Mouse (Mus musculus) thymus, adult 2 months (tissue): ENCODE data around the gene Zfp985. TPM values are rescaled to one million over a fixed set of nuclear protein-coding genes. Genes with fewer than 3 reads are reported as not detected.
"Not testable (repeated sequence)": the region's sequence is repeated elsewhere in the genome, so short reads cannot be mapped to it uniquely, and the experiment has no call there.

Experiments
- DNase-seq: peaks from one replicate; pipeline ENCODE4 v3.0.0; 2021
- H3K27ac ChIP-seq: fragments of 200-500 bp; 2 replicates; pipeline ENCODE4 v1.5.1; 2012; ENCODE audit warnings: low read length, control low read depth; ENCODE audit not compliant: control insufficient read depth, insufficient read depth
- H3K27me3 ChIP-seq: fragments of 200-500 bp; 2 replicates; pipeline ENCODE4 v1.6.1; 2012; ENCODE audit warnings: mild to moderate bottlenecking, low read length, moderate library complexity, mixed read lengths; ENCODE audit not compliant: control insufficient read depth, insufficient read depth
- H3K36me3 ChIP-seq: fragments of 200-500 bp; 2 replicates; pipeline ENCODE4 v1.6.1; 2012; ENCODE audit warnings: mild to moderate bottlenecking, low read length, moderate library complexity; ENCODE audit not compliant: control insufficient read depth, insufficient read depth
- H3K4me1 ChIP-seq: fragments of 200-500 bp; replicated peaks from 2 replicates; pipeline ENCODE4 v1.6.1; 2012; ENCODE audit warnings: low read length; ENCODE audit not compliant: control insufficient read depth, insufficient read depth
- H3K4me3 ChIP-seq: fragments of 200-500 bp; 2 replicates; pipeline ENCODE4 v1.5.1; 2012; ENCODE audit warnings: mild to moderate bottlenecking, low read length, control low read depth, moderate library complexity; ENCODE audit not compliant: control insufficient read depth, insufficient read depth
- CTCF ChIP-seq: fragments of 200-500 bp; IDR thresholded peaks from 2 replicates; pipeline ENCODE4 v1.5.1; 2012; ENCODE audit warnings: mild to moderate bottlenecking, control low read depth, low read length, moderate library complexity, borderline replicate concordance; ENCODE audit not compliant: control insufficient read depth, poor library complexity, insufficient read depth; ENCODE audit errors: extremely low read depth
- POLR2A ChIP-seq: fragments of 200-500 bp; IDR thresholded peaks from 2 replicates; pipeline ENCODE4 v1.6.1; 2012; ENCODE audit warnings: mild to moderate bottlenecking, low read length, control low read depth, moderate library complexity; ENCODE audit not compliant: control insufficient read depth, poor library complexity, insufficient read depth; ENCODE audit errors: extremely low read depth
- WGBS: fragments of 180-500 bp; shearing (Covaris S2); methylation state at CpG from one replicate; pipeline ENCODE4 v1.1.7; 2018; 5-methylcytosine and 5-hydroxymethylcytosine counted together
- polyA plus RNA-seq: library from polyadenylated mRNA; depleted of rRNA; stranded (reverse); fragments of >200 nt; gene quantifications from 2 replicates; pipeline ENCODE4 v1.2.3, GENCODE M21; 2012

The Zfp985 gene
- polyA plus RNA-seq, 1 experiment = not detected

DNA sequence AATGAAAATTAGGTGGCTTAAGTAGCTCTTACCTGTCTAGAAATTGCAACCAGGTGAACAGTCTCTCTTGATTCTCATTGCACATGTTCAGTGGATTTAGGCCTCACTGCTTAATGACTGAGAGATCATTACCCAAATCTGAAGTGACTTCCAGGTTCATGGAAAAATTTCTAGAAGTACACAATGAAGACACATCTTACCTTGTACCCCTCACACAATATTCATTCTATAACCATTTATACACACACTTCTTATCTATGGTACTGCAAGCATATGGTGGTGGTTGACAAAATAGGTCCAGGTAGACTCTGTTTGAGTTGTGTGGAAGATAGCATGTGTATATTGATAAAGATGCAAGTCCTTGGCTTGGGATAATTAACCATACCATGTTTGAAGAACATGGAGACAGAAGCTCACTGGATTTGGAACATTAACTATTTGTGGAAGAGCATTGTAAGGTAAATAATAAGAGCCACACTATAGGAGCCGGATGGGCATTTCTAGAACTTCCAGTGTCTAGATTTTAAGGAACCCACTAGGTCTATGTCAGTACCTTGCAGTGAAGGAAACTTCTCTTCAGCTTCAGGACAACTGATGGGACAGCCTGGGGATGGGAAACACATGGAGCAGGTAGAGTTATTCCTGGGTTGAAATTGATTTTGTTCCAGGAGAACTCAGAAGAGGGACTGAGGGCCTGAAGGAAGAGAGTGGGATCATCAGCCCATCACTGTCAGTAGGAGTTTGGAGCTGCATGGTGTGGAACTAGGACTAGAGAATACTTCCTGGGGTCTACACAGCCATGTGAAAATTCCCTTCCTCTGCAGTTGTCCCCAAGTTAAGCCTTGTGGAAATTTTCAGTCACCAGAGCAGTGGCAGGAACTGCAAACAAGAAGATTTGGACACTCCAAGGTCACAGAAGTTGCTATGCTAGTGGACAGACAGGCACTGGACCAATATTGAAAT lies 33.7 kb downstream of the Zfp985 start:
- no peak for TF ChIP-seq CTCF
- no peak for TF ChIP-seq POLR2A
- no peak overlapping the region for H3K27ac ChIP-seq
- no peak for DNase-seq
- no peaks in the 10 kb centered on the region for H3K27me3 ChIP-seq
- WGBS = 69% methylated on average over 1 of the region's 1 CpGs
- H3K4me1 ChIP-seq = no peaks in the 10 kb centered on the region
- no peak overlapping the region for H3K4me3 ChIP-seq
- no peaks in the 10 kb centered on the region for H3K36me3 ChIP-seq

DNA sequence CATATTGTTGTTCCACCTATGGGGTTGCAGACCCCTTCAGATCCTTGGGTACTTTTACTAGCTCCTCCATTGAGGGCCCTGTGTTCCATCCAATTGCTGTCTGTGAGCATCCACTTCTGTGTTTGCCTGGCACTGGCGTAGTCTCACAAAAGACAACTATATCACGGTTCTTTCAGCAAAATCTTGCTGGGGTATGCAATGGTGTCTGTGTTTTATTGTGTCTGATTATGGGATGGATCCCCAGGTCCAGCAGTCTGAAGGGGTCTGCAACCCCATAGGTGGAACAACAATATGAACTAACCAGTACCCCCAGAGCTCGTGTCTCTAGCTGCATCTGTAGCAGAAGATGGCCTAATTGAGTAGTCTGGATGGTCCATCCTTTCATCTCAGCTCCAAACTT lies 41.6 kb downstream of the Zfp985 start:
- H3K27me3 ChIP-seq, H3K4me3 ChIP-seq, H3K27ac ChIP-seq, H3K36me3 ChIP-seq, H3K4me1 ChIP-seq, DNase-seq: not testable (repeated sequence)
- 81% methylated on average over 3 of the region's 3 CpGs for WGBS

DNA sequence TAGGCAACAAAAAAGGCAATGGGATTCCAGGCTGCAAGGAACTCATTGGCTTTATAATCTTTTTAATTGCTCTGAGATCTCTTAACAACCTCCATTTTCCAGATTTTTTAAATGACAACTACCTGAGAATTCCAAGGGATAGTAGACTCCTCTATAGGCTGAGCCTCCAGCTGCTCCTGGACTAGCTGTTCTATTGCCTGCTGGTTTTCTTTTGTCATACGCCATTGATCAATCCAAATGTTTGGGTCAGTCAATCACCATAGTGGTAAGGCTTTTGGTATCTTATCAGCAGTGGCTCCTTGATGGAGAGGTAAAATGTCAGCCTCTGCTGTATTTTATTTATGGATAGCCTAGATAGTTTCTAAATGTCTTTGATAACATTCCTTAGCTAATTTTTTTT lies 44.6 kb downstream of the Zfp985 start:
- 70% methylated on average over 1 of the region's 1 CpGs for WGBS
- no peak overlapping the region for H3K27ac ChIP-seq
- no peaks in the 10 kb centered on the region for H3K36me3 ChIP-seq
- H3K4me3 ChIP-seq = no peak overlapping the region
- DNase-seq = no peak
- H3K4me1 ChIP-seq = no peaks in the 10 kb centered on the region
- TF ChIP-seq POLR2A (no peak), CTCF (no peak)
- H3K27me3 ChIP-seq = no peaks in the 10 kb centered on the region

DNA sequence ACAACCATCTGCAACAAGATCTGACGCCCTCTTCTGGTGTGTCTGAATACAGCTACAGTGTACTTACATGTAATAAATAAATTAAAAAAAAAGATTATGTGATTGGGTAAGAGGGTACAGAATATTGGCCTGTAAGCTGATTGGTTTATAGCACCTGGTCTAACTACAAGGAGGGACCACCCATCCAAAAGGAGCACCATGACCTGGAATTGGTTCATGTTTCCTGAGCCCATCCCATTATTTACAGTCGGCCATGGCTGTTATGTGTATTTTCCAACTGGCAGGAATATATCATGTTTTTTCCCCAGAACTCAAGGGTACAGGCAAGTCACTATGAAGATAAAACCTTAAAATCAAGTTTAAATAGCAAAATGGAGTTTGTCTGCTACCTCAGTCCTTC lies 45.8 kb downstream of the Zfp985 start:
- 57% methylated on average over 2 of the region's 2 CpGs for WGBS
- Histone ChIP-seq H3K27ac (no peak overlapping the region), H3K36me3 (no peaks in the 10 kb centered on the region), H3K4me3 (no peak overlapping the region), H3K4me1 (no peaks in the 10 kb centered on the region), H3K27me3 (no peaks in the 10 kb centered on the region)
- no peak for DNase-seq
- TF ChIP-seq CTCF (no peak), POLR2A (no peak)

DNA sequence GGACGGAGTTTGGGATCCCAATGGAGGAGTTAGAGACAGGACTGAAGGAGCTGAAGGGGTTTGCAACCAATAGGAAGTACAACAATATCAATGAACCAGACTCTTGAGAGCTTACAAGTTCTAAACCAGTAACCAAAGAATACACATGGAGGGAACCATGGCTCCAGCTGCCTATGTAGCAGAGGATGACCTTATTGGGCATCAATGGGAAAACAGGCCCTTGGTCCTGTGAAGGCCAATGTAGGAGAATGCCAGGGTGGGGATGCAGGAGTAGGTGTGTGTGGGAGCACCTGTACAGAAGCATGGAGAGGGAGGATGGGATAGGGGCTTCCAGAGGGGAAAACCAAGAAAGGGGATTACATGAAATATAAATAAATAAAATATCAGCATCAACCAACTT lies 48.8 kb downstream of the Zfp985 start:
- TF ChIP-seq CTCF = no peak
- no peak for TF ChIP-seq POLR2A
- Histone ChIP-seq H3K4me3 (no peak overlapping the region), H3K4me1 (no peaks in the 10 kb centered on the region), H3K27ac (no peak overlapping the region), H3K27me3 (no peaks in the 10 kb centered on the region), H3K36me3 (no peaks in the 10 kb centered on the region)
- WGBS = 50% methylated on average over 1 of the region's 1 CpGs
- no peak for DNase-seq

DNA sequence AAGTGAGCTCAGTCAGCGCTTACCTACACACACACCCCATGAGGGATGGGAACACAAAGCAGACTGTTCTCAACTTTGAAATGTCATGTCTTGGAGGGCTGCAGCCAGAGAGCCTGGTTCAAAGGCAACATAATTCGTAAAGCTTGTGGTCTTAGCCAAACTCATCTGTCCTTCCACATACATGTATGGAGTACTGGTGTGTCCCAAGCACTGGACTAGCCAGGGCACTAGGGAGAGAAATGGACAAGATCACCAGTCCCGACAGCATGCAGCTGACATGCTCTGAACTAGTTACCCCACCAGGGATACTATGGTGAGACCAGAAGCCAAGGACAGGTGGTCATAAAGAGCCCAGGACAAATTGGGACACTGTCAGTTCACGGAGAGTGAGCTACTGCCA lies 50.7 kb downstream of the Zfp985 start:
- TF ChIP-seq POLR2A (no peak), CTCF (no peak)
- H3K27me3 ChIP-seq = no peaks in the 10 kb centered on the region
- no peaks in the 10 kb centered on the region for H3K36me3 ChIP-seq
- H3K4me1 ChIP-seq = no peaks in the 10 kb centered on the region
- 87% methylated on average over 4 of the region's 4 CpGs for WGBS
- no peak for DNase-seq
- no peak overlapping the region for H3K4me3 ChIP-seq
- no peak overlapping the region for H3K27ac ChIP-seq

DNA sequence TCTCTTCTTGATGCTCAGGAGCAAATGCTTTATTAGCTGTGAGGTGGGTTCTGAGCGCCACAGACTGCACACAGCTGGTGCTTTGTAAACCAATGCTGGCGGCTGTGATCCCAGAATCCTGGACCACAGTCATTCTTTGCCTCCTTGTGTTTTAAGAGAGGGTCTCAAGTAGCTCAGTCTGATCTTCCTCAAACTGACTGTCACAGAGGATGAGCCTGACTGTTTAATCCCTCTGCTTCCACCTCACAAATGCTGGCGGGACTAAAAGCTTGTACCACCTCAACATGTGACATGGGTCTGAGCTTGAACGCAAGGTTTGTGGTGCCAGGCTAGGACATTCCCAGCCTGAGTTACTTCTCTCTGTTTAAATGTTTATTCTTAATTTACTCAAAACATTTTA lies 52.4 kb downstream of the Zfp985 start:
- no peak for DNase-seq
- 82% methylated on average over 4 of the region's 4 CpGs for WGBS
- Histone ChIP-seq H3K27ac (no peak overlapping the region), H3K36me3 (no peaks in the 10 kb centered on the region), H3K27me3 (no peaks in the 10 kb centered on the region), H3K4me1 (no peaks in the 10 kb centered on the region), H3K4me3 (no peak overlapping the region)
- TF ChIP-seq POLR2A (no peak), CTCF (no peak)

DNA sequence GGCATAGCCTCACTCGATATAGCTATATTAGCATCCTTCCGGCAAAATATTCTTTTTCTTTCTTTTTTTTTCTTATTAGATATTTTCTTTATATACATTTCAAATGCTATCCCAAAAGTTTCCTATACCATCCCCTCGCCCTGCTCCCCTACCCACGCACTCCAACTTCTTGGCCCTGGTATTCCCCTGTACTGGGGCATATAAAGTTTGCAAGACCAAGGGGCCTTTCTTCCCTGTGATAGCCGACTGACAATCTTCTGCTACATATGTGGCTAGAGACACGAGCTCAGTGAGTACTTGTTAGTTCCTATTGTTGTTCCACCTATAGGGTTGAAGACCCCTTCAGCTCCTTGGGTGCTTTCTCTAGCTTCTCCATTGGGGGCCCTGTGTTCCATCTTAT lies 53.4 kb downstream of the Zfp985 start:
- not testable (repeated sequence) for H3K36me3 ChIP-seq, H3K27ac ChIP-seq, H3K27me3 ChIP-seq, H3K4me3 ChIP-seq, H3K4me1 ChIP-seq, DNase-seq
- WGBS = 92% methylated on average over 6 of the region's 6 CpGs

DNA sequence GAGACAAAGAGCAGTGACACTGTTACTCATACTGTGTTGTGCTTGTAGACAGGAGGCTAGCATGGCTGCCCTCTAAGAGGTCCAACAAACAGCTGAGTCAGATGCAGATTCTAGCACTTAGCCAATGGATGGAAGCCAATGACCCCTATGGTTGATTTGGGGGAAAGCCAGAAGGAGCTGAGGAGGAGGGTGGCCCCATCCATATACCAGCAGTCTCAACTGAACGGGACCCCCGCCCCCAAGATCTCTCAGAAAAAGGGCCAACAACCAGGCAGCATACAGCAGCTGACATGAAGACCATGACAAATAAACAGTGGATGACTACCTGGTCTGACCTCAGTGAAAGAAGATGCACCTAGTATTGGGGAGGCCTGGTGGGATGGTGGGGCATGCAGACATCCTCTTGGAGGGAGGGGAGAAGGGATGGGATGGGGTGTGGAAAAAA lies 80.8 kb downstream of the Zfp985 start:
- H3K27ac ChIP-seq, DNase-seq, H3K4me3 ChIP-seq, H3K4me1 ChIP-seq, H3K27me3 ChIP-seq, H3K36me3 ChIP-seq: not testable (repeated sequence)
- no CpG with 5 or more reads among the region's 2 CpGs for WGBS
